Mouse (Mus musculus) lung, adult 2 months (tissue): ENCODE measurements around the gene Toe1.

Source experiments
- CTCF ChIP-seq: fragments of 200-500 bp; IDR thresholded peaks from 2 replicates; pipeline ENCODE4 v1.5.1; 2011; ENCODE audit warnings: mild to moderate bottlenecking, low read length, control low read depth; ENCODE audit not compliant: insufficient read depth
- POLR2A ChIP-seq: fragments of 200-500 bp; IDR thresholded peaks from 2 replicates; pipeline ENCODE4 v1.6.1; 2011; ENCODE audit warnings: low read depth, mild to moderate bottlenecking, control low read depth, low read length, borderline replicate concordance; ENCODE audit errors: extremely low read depth

DNA sequence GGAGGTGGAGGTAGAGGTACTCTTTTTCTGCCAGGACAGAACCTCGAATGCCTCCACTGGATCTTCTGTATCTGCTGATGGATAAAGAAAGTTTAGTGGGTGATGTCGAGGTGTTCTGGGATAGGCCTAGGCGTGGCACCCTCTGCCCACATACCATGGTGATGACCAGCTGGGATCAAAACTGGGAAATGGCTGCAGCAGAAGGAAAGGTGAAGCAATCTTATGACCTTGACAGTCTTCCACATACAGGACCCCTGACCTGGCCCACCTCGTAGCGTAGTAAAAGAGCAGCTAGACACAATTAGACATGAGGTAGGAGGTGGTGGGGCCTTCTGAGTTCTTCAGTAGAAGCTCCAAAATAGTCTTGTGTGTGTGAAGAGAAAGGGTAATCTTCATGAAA lies 43.4 kb downstream of the Toe1 start:
- TF ChIP-seq POLR2A (no peak), CTCF (no peak)
